Mouse (Mus musculus): ENCODE results near the gene Tmem131.

DNA sequence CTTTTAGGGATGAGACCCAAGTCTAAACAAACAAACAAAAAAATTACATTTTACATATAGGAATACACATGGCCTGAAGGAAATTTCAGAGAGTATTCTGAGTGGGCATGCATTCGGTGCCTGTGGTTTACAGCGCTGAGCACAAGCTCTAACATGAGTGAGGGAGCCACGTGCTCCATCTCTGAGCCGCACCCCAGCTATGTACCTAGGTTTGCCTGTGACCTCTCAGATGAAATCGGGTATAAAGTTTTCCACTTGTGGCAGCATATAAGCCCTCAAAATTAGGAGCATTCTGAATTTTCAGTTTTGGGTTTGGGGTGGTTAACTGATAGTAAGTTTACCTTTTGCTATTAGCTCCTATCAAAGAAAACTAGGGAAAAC, 28.3 kb downstream of the Tmem131 start:
- TF ChIP-seq CTCF (IDR thresholded peaks at IDR 0.05; ENCODE audit: low read depth, low read length) (no peak), GATA2 (IDR thresholded peaks at IDR 0.05; ENCODE audit: borderline replicate concordance, low read depth, low read length) (no peak), POLR2AphosphoS5 (IDR thresholded peaks at IDR 0.05; ENCODE audit: insufficient replicate concordance, low read depth, low read length) (no peak), TAL1 (conservative IDR thresholded peaks at IDR 0.05; ENCODE audit: low read depth, low read length) (no peak), GATA1 (IDR thresholded peaks at IDR 0.05; ENCODE audit: borderline replicate concordance, low read length) (no peak)

Data from G1E (cell line).